Mouse (Mus musculus) C2C12 (cell line): ENCODE results near the gene Ptk6. TPM values are rescaled to one million over a fixed set of nuclear protein-coding genes. Genes with fewer than 3 reads are reported as not detected.

Experiments used
- H3K27me3 ChIP-seq: one replicate; pipeline ENCODE4 v1.6.1; 2011; ENCODE audit not compliant: control insufficient read depth, insufficient read depth, insufficient read length
- H3K36me3 ChIP-seq: one replicate; pipeline ENCODE4 v1.6.1; 2011; ENCODE audit not compliant: control insufficient read depth, insufficient read depth
- H3K4me3 ChIP-seq: one replicate; pipeline ENCODE4 v1.5.1; 2011; ENCODE audit warnings: mild to moderate bottlenecking, control low read depth; ENCODE audit not compliant: poor library complexity, insufficient read depth, severe bottlenecking
- H3K79me2 ChIP-seq: one replicate; pipeline ENCODE4 v1.6.1; 2011; ENCODE audit not compliant: control insufficient read depth, insufficient read depth
- H3K79me3 ChIP-seq: one replicate; pipeline ENCODE4 v1.6.1; 2011; ENCODE audit warnings: low read depth, control low read depth
- H3ac ChIP-seq: one replicate; pipeline ENCODE3; 2011; ENCODE audit warnings: low read depth; ENCODE audit not compliant: control insufficient read depth, insufficient read length
- CEBPB ChIP-seq: IDR thresholded peaks from one replicate; pipeline ENCODE4 v1.6.1; 2011; ENCODE audit warnings: low read depth, mild to moderate bottlenecking, control low read depth, moderate library complexity
- CTCF ChIP-seq: IDR thresholded peaks from one replicate; pipeline ENCODE4 v1.5.1; 2011; ENCODE audit not compliant: control insufficient read depth, insufficient read depth, insufficient read length
- FOSL1 ChIP-seq: IDR thresholded peaks from one replicate; pipeline ENCODE4 v1.8.0; 2011; ENCODE audit warnings: mild to moderate bottlenecking, low read length; ENCODE audit not compliant: poor library complexity, insufficient read depth, severe bottlenecking
- MAX ChIP-seq: IDR thresholded peaks from one replicate; pipeline ENCODE4 v1.6.1; 2011; ENCODE audit warnings: mild to moderate bottlenecking, control low read depth
- MYOD1 ChIP-seq: IDR thresholded peaks from one replicate; pipeline ENCODE4 v1.6.1; 2011; ENCODE audit warnings: low read depth; ENCODE audit not compliant: control insufficient read depth, insufficient read length
- MYOG ChIP-seq: IDR thresholded peaks from one replicate; pipeline ENCODE4 v1.6.1; 2011; ENCODE audit not compliant: control insufficient read depth, insufficient read length; ENCODE audit errors: extremely low read depth
- USF1 ChIP-seq: IDR thresholded peaks from one replicate; pipeline ENCODE4 v1.6.1; 2011; ENCODE audit warnings: low read depth, mild to moderate bottlenecking, control low read depth, moderate library complexity
- polyA plus RNA-seq: library from polyadenylated mRNA; unstranded; fragments of >200 nt; fragmentation: generic; extraction: Trizol; gene quantifications from one replicate; pipeline ENCODE4 v1.2.1, GENCODE M21; 2012; ENCODE audit warnings: missing spikeins

Ptk6 gene
- polyA plus RNA-seq, 1 experiment = not detected

DNA sequence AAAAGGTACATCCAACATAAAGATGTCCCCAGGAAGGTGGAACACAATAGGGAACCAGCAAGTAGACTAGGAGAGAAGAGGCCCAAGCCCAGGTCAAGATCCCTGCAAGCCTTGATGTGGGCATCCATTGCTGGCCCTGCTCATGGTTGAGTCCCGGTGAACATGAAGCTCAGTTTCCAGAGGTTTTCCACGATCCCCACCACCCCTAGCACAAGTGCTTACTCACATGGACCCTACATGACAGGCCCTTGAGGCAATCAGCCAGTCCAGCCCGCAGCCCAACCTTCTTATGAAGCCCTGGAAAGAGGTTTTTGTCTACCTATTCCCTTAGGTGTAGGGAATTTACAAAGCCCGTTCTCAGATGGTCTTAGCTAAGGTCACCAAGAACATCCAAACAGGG lies 45.4 kb downstream of the Ptk6 start:
- Histone ChIP-seq H3K79me3 (no peaks in the 10 kb centered on the region), H3ac (no peak overlapping the region), H3K79me2 (no peaks in the 10 kb centered on the region), H3K27me3 (peaks cover 63% of the 10 kb centered on the region), H3K4me3 (no peak overlapping the region), H3K36me3 (no peaks in the 10 kb centered on the region)
- TF ChIP-seq CTCF (no peak), CEBPB (no peak), MYOD1 (no peak), USF1 (no peak), MYOG (no peak), FOSL1 (no peak), MAX (no peak)

DNA sequence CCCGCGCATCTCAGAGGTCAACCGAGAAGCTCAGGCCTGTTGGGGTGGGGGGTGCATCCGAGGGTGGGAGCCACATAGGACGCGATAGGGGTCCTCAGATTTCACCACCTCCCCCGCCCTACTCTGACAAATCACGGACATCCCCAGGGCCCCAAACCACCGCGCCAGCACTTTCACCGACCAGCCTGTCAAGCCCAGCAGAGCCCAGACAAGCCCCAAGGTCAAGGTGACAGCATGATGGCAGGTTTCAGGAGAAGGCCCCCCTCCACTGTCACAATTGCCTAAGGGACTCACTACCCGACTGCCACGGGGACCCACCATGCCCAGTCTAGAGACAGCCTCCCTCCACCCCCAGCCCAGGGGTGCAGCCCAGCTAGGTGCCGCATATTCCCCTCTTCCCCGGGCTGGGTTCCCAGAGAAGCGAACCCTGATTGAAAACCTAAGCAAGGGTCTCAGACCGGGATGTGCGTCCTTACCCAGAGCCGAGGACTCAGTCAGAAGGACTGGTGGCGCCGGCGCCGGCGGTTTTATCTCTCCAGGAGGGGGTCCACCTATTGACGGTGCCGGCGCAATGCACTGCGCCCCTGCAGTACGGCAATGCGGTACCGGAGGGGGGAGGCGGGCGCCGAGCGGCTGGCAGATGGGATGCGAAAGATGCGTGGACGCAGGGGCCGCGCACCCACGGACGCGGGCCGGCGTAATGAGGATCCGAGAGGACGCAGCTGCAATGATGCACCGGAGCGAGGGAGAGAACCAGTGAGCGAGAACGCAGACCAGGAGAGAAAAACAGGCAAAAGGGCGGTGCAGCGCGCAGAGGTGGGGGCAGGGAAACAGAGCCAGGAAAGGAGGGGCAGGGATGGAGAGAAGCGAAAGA lies 46.1 kb downstream of the Ptk6 start, which contains the start of gene Eef1a2:
TSS of gene Eef1a2 (minus strand) at position 767 of the 874 bp plus-strand sequence.
- H3K36me3 ChIP-seq = no peaks in the 10 kb centered on the region
- TF ChIP-seq MAX (no peak), CEBPB (no peak), USF1 (no peak), FOSL1 (no peak), MYOG (no peak), MYOD1 (no peak), CTCF (no peak)
- H3K4me3 ChIP-seq = no peak within 1 kb of the TSS
- no peak within 1 kb of the TSS for H3ac ChIP-seq
- H3K27me3 ChIP-seq = peaks cover 60% of the 10 kb centered on the region
- no peaks in the 10 kb centered on the region for H3K79me2 ChIP-seq
- no peaks in the 10 kb centered on the region for H3K79me3 ChIP-seq

- Histone ChIP-seq H3K27me3 (peaks cover 61% of the 10 kb centered on the region), H3K36me3 (no peaks in the 10 kb centered on the region), H3K4me3 (no peak overlapping the region)
Observed at GRCm38 (mm10) chr2:181155801-181156200, 46.8 kb downstream of the Ptk6 start.

GRCm38 (mm10) chr2:181154831-181155415 lies 47.7 kb downstream of the Ptk6 start:
- Histone ChIP-seq H3K27me3 (peaks cover 68% of the 10 kb centered on the region), H3ac (no peak overlapping the region)

More at GRCm38 (mm10) chr2:181155801-181156200, 46.8 kb downstream of the Ptk6 start:
- TF ChIP-seq MAX (no peak), MYOD1 (no peak), CEBPB (no peak), USF1 (no peak), CTCF (no peak), MYOG (no peak), FOSL1 (no peak)
- no peaks in the 10 kb centered on the region for H3K79me2 ChIP-seq
- H3K79me3 ChIP-seq = no peaks in the 10 kb centered on the region
- no peak overlapping the region for H3ac ChIP-seq

GRCm38 (mm10) chr2:181154361-181154760 lies 48.2 kb downstream of the Ptk6 start:
- Histone ChIP-seq H3K4me3 (no peak overlapping the region), H3K27me3 (peaks cover 70% of the 10 kb centered on the region), H3K36me3 (no peaks in the 10 kb centered on the region), H3ac (no peak overlapping the region), H3K79me3 (no peaks in the 10 kb centered on the region), H3K79me2 (no peaks in the 10 kb centered on the region)
- no peak for TF ChIP-seq USF1
- no peak for TF ChIP-seq MAX
- TF ChIP-seq FOSL1 = no peak
- TF ChIP-seq CTCF = no peak
- TF ChIP-seq MYOD1 = no peak
- TF ChIP-seq MYOG = no peak
- TF ChIP-seq CEBPB = no peak

More at GRCm38 (mm10) chr2:181154831-181155415, 47.7 kb downstream of the Ptk6 start:
- H3K36me3 ChIP-seq = no peaks in the 10 kb centered on the region
- H3K79me3 ChIP-seq = no peaks in the 10 kb centered on the region
- no peak overlapping the region for H3K4me3 ChIP-seq
- TF ChIP-seq CEBPB (no peak), CTCF (no peak), MAX (no peak), USF1 (no peak), MYOD1 (no peak), FOSL1 (no peak), MYOG (no peak)
- no peaks in the 10 kb centered on the region for H3K79me2 ChIP-seq
